Mouse (Mus musculus) megakaryocyte, adult 5-6 weeks (primary cell): ENCODE measurements around the gene Nfatc4. TPM values are rescaled to one million over a fixed set of nuclear protein-coding genes. Genes with fewer than 3 reads are reported as not detected.

Experiments used
- ATAC-seq: 2 replicates; pipeline ENCODE4 v1.8.0; 2016; ENCODE audit warnings: mild to moderate bottlenecking, inconsistent platforms; ENCODE audit not compliant: poor library complexity, severe bottlenecking
- total RNA-seq, 2 experiments: library from RNA; stranded (forward) in 1 of 2; stranded (reverse) in 1 of 2; fragments of 153-499, 151-499 nt in 1 of 2; fragments of 221-1000, 200-1000 nt in 1 of 2; gene quantifications; 2 replicates each; pipeline versions ENCODE4 v1.2.3 to v1.2.4; 2015 to 2017

Nfatc4 gene
- total RNA-seq, 2 experiments from 2014 or later: not detected

- ATAC-seq: no peak
Observed at GRCm38 (mm10) chr14:55852646-55853551, 30.0 kb downstream of the Nfatc4 start.

- peak; percentile 46 for ATAC-seq
Observed at GRCm38 (mm10) chr14:55853621-55854285, 30.8 kb downstream of the Nfatc4 start, which contains the start of gene Nynrin. Gene Nynrin, plus strand, starts transcription at chr14:55854010.

- peak; percentile 82 for ATAC-seq
Observed at GRCm38 (mm10) chr14:55854406-55855100, 31.6 kb downstream of the Nfatc4 start.

GRCm38 (mm10) chr14:55855101-55855561, 32.2 kb downstream of the Nfatc4 start:
- no peak for ATAC-seq

GRCm38 (mm10) chr14:55857588-55857987, 34.6 kb downstream of the Nfatc4 start:
- no peak for ATAC-seq

- no peak for ATAC-seq
Observed at GRCm38 (mm10) chr14:55862186-55862585, 39.2 kb downstream of the Nfatc4 start.

- no peak for ATAC-seq
Observed at GRCm38 (mm10) chr14:55862970-55863369, 40.0 kb downstream of the Nfatc4 start.

GRCm38 (mm10) chr14:55863773-55864172, 40.8 kb downstream of the Nfatc4 start:
- peak; percentile 93 for ATAC-seq

- 0 out of 2 replicates have a peak, but pooled peaks have one; percentile 34 for ATAC-seq
Observed at GRCm38 (mm10) chr14:55866962-55867361, 44.0 kb downstream of the Nfatc4 start.

- ATAC-seq: no peak
Observed at GRCm38 (mm10) chr14:55868230-55869026, 45.5 kb downstream of the Nfatc4 start.

- no peak for ATAC-seq
Observed at GRCm38 (mm10) chr14:55869538-55869937, 46.6 kb downstream of the Nfatc4 start.

- ATAC-seq: no peak
Observed at GRCm38 (mm10) chr14:55872039-55872438, 49.1 kb downstream of the Nfatc4 start.

GRCm38 (mm10) chr14:55872551-55872950, 49.6 kb downstream of the Nfatc4 start:
- no peak for ATAC-seq

- ATAC-seq: no peak
Observed at GRCm38 (mm10) chr14:55873242-55873713, 50.3 kb downstream of the Nfatc4 start.

- peak; percentile 94 for ATAC-seq
Observed at GRCm38 (mm10) chr14:55873714-55874683, 51.1 kb downstream of the Nfatc4 start.

GRCm38 (mm10) chr14:55877469-55878315, 54.7 kb downstream of the Nfatc4 start:
- no peak for ATAC-seq

GRCm38 (mm10) chr14:55878316-55878940, 55.5 kb downstream of the Nfatc4 start:
- ATAC-seq: no peak

- ATAC-seq: peak; percentile 85
Observed at GRCm38 (mm10) chr14:55879623-55880022, 56.7 kb downstream of the Nfatc4 start.
